Mouse (Mus musculus) heart, postnatal 0 days (tissue): ENCODE measurements around the gene Mzt1. TPM values are rescaled to one million over a fixed set of nuclear protein-coding genes. Genes with fewer than 3 reads are reported as not detected.

Experiments
- ATAC-seq: fragments of 200-750 bp; cut with Nextera tagmentation; 2 replicates; pipeline ENCODE4 v1.8.0; 2017; ENCODE audit warnings: low read depth, moderate number of reproducible peaks, moderate library complexity; ENCODE audit not compliant: insufficient read depth
- DNase-seq: peaks from one replicate; pipeline ENCODE4 v3.0.0-alpha.2; 2016; ENCODE audit warnings: low spot score
- H3K27ac ChIP-seq: fragments of 300-500 bp; sonication (generic); 2 replicates; pipeline ENCODE4 v1.5.1; 2014; ENCODE audit warnings: low read depth, mild to moderate bottlenecking
- H3K27me3 ChIP-seq: fragments of 300-500 bp; sonication (generic); 2 replicates; pipeline ENCODE4 v1.6.1; 2014; ENCODE audit warnings: low read length, mixed read lengths; ENCODE audit not compliant: control insufficient read depth, insufficient read depth
- H3K36me3 ChIP-seq: fragments of 300-500 bp; sonication (generic); replicated peaks from 2 replicates; pipeline ENCODE4 v1.6.1; 2014; ENCODE audit warnings: low read length, mixed read lengths; ENCODE audit not compliant: control insufficient read depth, insufficient read depth
- H3K4me1 ChIP-seq: fragments of 300-500 bp; sonication (generic); 2 replicates; pipeline ENCODE4 v1.6.1; 2014; ENCODE audit warnings: antibody characterized with exemption; ENCODE audit not compliant: control insufficient read depth, insufficient read depth
- H3K4me2 ChIP-seq: fragments of 300-500 bp; sonication (generic); 2 replicates; pipeline ENCODE4 v1.6.1; 2014; ENCODE audit warnings: low read depth, mild to moderate bottlenecking, low read length, moderate library complexity
- H3K4me3 ChIP-seq: fragments of 300-500 bp; sonication (generic); 2 replicates; pipeline ENCODE4 v1.5.1; 2014; ENCODE audit warnings: low read depth, low read length
- H3K9ac ChIP-seq: fragments of 300-500 bp; sonication (generic); replicated peaks from 2 replicates; pipeline ENCODE4 v1.6.1; 2014; ENCODE audit warnings: low read depth, low read length, mixed read lengths
- H3K9me3 ChIP-seq: fragments of 300-500 bp; sonication (generic); replicated peaks from 2 replicates; pipeline ENCODE4 v1.6.1; 2016; ENCODE audit warnings: low read length; ENCODE audit not compliant: control insufficient read depth
- CTCF ChIP-seq: IDR thresholded peaks from 2 replicates; pipeline ENCODE4 v1.5.1; 2016; ENCODE audit warnings: antibody characterized with exemption, control low read depth, low read depth
- EP300 ChIP-seq: IDR thresholded peaks from 2 replicates; pipeline ENCODE4 v1.6.1; 2016; ENCODE audit warnings: antibody characterized with exemption, low read depth
- WGBS: fragments of 180-500 bp; shearing (Covaris S2); extraction: QIAGEN DNeasy Blood & Tissue Kit; methylation state at CpG from one replicate; pipeline ENCODE4 v1.1.7; 2014; 5-methylcytosine and 5-hydroxymethylcytosine counted together
- polyA plus RNA-seq: library from polyadenylated mRNA; unstranded; fragments of >200 nt; fragmentation: Nextera tagmentation; extraction: Ambion mirVana; gene quantifications from 2 replicates; pipeline ENCODE4 v1.2.1, GENCODE M21; 2015
- total RNA-seq: library from RNA; depleted of rRNA; stranded (reverse); fragments of >200 nt; gene quantifications from 2 replicates; pipeline ENCODE4 v1.2.3, GENCODE M21; 2014; ENCODE audit warnings: low replicate concordance

Gene Mzt1
- total and polyA plus RNA-seq, 2 experiments from 2014 or later: 64.1 to 84.6 TPM

DNA sequence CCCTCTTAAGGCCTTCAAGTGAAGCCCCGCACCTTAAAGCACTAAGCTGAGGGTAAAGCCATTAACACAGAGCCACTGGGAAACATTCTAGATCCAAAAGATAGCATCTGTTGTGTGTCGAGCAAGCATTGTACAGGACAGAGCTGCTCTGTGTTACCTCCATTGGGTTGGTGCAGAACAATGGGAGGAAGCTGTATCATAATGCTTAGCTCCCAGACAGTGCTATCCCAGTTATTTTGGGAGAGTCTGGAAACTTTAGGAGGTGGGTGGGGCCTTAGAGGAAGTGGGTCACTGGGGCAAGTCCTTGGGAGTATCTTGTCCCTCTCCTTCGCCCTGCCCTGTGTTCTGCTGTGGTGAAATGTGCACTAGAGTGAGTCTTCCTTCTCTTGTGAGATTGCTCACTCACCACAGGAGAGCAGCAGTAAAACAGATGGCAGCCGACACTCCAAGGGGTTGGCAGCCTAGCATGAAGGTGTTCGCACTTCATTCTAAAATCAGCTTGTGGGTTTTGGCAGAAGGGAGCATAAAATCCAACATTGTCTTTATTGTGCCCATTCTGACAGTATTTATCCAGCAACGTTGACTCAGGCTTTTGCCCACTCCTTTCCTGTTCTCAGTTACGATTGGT lies 13.1 kb upstream of the Mzt1 start:
- ATAC-seq (peak; percentile 75; the same call in 1 of the 2 replicates), DNase-seq (no peak)
- no peaks in the 10 kb centered on the region for H3K4me1 ChIP-seq
- no peak; the same call in 1 of the 2 replicates for TF ChIP-seq CTCF
- TF ChIP-seq EP300: no peak
- H3K27me3 ChIP-seq: no peaks in the 10 kb centered on the region
- H3K27ac ChIP-seq: peak overlapping the region; percentile 62
- no peak overlapping the region for H3K4me2 ChIP-seq
- H3K9me3 ChIP-seq: no peaks in the 10 kb centered on the region
- no peak overlapping the region for H3K9ac ChIP-seq
- no peak overlapping the region for H3K4me3 ChIP-seq
- WGBS: 70% methylated on average over 7 of the region's 7 CpGs
- peaks cover 43% of the 10 kb centered on the region for H3K36me3 ChIP-seq

GRCm38 (mm10) chr14:99046782-99047181 lies 848 bp upstream of the Mzt1 start:
- DNase-seq: peak; percentile 26
- Histone ChIP-seq H3K36me3 (peaks cover 10% of the 10 kb centered on the region), H3K27me3 (no peaks in the 10 kb centered on the region), H3K4me3 (peak overlapping the region; percentile 92), H3K27ac (peak overlapping the region; percentile 93), H3K9ac (peak overlapping the region; percentile 94), H3K4me1 (peaks cover 24% of the 10 kb centered on the region), H3K9me3 (no peaks in the 10 kb centered on the region), H3K4me2 (peak overlapping the region; percentile 87)
- WGBS: 0% methylated on average over 15 of the region's 15 CpGs
- TF ChIP-seq EP300 (no peak), CTCF (no peak)
- ATAC-seq: no peak

DNA sequence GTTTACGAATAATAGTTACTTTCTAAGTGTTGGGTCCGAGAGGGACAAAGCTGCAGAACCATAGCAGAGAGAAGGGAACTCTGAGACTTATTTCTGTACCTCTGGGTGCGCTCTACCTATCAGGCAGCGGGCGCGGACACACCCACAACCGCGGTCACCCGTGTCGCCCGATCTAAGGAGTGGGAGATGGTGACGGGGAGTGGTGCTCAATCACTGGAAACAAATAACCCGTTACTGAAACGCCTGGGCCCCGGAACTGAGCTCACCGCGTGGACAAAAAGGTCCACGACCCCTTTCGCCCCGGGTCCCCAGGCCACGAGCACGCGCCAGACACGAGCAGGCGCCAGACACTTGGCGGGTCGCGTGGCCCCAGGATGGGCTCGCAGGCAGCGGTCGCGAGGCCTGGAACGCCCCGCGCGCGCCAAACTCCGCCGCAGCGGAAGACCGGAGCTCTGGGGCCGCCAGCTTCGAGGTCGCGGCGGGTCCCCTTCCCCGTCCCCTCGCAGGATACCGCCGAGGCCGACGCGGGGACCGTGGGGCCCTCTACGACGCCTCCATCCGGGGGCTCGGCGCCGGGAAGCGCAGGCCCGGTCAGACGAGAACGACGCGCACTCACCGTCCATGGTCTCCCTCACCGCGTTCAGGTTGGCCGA lies 430 bp downstream of the Mzt1 start:
- peak overlapping the region; percentile 92 for H3K4me3 ChIP-seq

GRCm38 (mm10) chr14:99044718-99045117 lies 1.2 kb downstream of the Mzt1 start:
- no peak overlapping the region for H3K27ac ChIP-seq
- H3K36me3 ChIP-seq: no peaks in the 10 kb centered on the region
- TF ChIP-seq CTCF (no peak), EP300 (no peak)
- H3K27me3 ChIP-seq: no peaks in the 10 kb centered on the region
- H3K4me3 ChIP-seq: peak overlapping the region; percentile 92
- peaks cover 33% of the 10 kb centered on the region for H3K4me1 ChIP-seq
- ATAC-seq: no peak
- no peaks in the 10 kb centered on the region for H3K9me3 ChIP-seq
- WGBS: 3% methylated on average over 5 of the region's 5 CpGs
- H3K4me2 ChIP-seq: peak overlapping the region; percentile 87
- peak overlapping the region; percentile 94 for H3K9ac ChIP-seq
- DNase-seq: no peak

More for the DNA sequence above, 430 bp downstream of the Mzt1 start:
- Histone ChIP-seq H3K27me3 (no peaks in the 10 kb centered on the region), H3K36me3 (peaks cover 1% of the 10 kb centered on the region; the same call in 1 of the 2 replicates), H3K27ac (peak overlapping the region; percentile 93), H3K4me1 (peaks cover 33% of the 10 kb centered on the region), H3K9me3 (no peaks in the 10 kb centered on the region), H3K4me2 (peak overlapping the region; percentile 87), H3K9ac (peak overlapping the region; percentile 94)
- TF ChIP-seq EP300: no peak
- no peak for TF ChIP-seq CTCF
- peak; percentile 43 for ATAC-seq
- under 1% methylated on average over 70 of the region's 70 CpGs for WGBS
- DNase-seq: no peak

- 44% methylated on average over 10 of the region's 10 CpGs for WGBS
- 0 out of 2 replicates have a peak overlapping the region, but pooled peaks have one; percentile 94 for H3K9ac ChIP-seq
- H3K4me3 ChIP-seq: peak overlapping the region; percentile 92; the same call in 1 of the 2 replicates
- no peak overlapping the region for H3K27ac ChIP-seq
- no peaks in the 10 kb centered on the region for H3K9me3 ChIP-seq
- peaks cover 33% of the 10 kb centered on the region for H3K4me1 ChIP-seq
- DNase-seq: no peak
- H3K4me2 ChIP-seq: peak overlapping the region; percentile 87; the same call in 1 of the 2 replicates
- 0 out of 2 replicates have a peak, but pooled peaks cover 4% of the 10 kb centered on the region for H3K36me3 ChIP-seq
- H3K27me3 ChIP-seq: no peaks in the 10 kb centered on the region
- ATAC-seq: no peak
- no peak for TF ChIP-seq EP300
- TF ChIP-seq CTCF: no peak
Measured at GRCm38 (mm10) chr14:99044096-99044495, 1.8 kb downstream of the Mzt1 start.
